Mouse (Mus musculus): ENCODE measurements at regions not wholly inside any gene's neighbourhood (a gene's known extent, or its start where the extent isn't known, plus 50 kb on each side); places are given as distances from the start of the nearest gene placed in this dataset.

DNA sequence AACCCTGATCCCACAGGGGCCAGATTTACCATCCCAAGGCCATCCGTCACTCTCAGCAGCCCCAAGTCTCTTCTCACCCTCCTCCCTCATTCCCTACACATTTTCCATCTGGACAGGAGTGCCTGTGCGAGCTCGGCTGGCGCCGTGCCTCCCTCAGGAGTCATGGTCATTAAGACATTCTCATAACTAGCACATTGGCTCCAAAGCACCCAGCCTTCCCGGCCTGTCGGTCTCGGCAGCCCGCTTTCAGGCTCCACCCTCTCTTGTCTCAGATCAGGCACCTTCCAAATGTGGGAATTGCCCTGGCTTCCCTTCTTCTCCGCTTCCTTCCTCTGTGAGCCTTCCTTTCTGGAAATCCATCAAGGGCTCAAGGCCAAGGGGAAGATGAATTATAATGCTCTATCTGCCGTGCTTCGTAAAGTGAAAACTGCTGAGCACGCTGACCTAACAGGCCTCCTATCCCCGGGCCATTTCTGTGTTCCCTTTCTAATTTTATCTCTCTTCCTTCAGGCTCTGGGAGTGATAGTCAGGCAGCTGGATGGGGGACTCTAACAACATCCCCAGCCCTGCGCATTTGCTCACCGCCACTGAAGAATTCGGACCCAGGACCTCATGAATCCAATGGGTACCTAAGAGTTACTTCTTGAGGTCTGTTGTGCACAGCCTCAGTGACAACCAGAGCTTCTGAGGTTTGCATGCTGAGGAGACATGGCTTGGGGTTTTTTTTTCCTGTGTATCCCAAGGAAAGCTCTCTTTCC lies 130.2 kb upstream of the Six2 start:
- Histone ChIP-seq H3K27ac (no peak overlapping the region), H3K27me3 (0 out of 2 replicates have a peak, but pooled peaks cover 7% of the 10 kb centered on the region), H3K4me2 (replicated peaks) (no peak overlapping the region), H3K9me3 (no peaks in the 10 kb centered on the region), H3K9ac (no peak overlapping the region), H3K4me1 (peaks cover 9% of the 10 kb centered on the region), H3K36me3 (peaks cover 3% of the 10 kb centered on the region; the same call in 1 of the 2 replicates), H3K4me3 (no peak overlapping the region)
- no peak for ATAC-seq (ENCODE audit: insufficient number of reproducible peaks, insufficient read depth, low FRiP score, low TSS enrichment)
- WGBS = 76% methylated on average over 17 of the region's 17 CpGs

DNA sequence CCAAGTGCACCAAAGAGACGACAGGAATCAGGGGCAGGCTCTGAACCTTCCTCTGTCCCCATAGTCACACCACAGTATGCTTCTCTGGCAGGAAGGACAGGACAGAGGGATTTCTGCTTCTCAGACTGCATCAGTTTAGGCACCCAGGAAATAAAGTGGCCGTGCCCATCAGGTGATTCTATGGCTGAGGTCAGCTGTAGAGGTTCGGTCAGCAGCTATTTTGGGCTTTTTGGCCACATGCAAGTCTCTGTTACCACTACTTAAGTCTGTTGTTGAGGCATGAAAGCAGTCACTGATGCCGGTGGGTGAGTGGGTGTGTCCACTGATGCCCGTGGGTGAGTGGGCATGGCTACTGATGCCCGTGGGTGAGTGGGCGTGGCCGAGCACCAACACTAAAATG lies 128.4 kb upstream of the Six2 start:
- Histone ChIP-seq H3K4me1 (0 out of 2 replicates have a peak, but pooled peaks cover 3% of the 10 kb centered on the region), H3K9ac (no peak overlapping the region), H3K27ac (no peak overlapping the region), H3K9me3 (no peaks in the 10 kb centered on the region), H3K27me3 (0 out of 2 replicates have a peak, but pooled peaks cover 4% of the 10 kb centered on the region), H3K4me2 (replicated peaks) (no peak overlapping the region), H3K36me3 (peaks cover 3% of the 10 kb centered on the region; the same call in 1 of the 2 replicates), H3K4me3 (no peak overlapping the region)
- 91% methylated on average over 8 of the region's 8 CpGs for WGBS
- ATAC-seq (ENCODE audit: insufficient number of reproducible peaks, insufficient read depth, low FRiP score, low TSS enrichment) = no peak

- Histone ChIP-seq H3K27me3 (0 out of 2 replicates have a peak, but pooled peaks cover 4% of the 10 kb centered on the region), H3K9ac (no peak overlapping the region), H3K27ac (no peak overlapping the region), H3K4me3 (no peak overlapping the region), H3K4me1 (0 out of 2 replicates have a peak, but pooled peaks cover 3% of the 10 kb centered on the region), H3K9me3 (no peaks in the 10 kb centered on the region), H3K4me2 (replicated peaks) (no peak overlapping the region), H3K36me3 (peaks cover 3% of the 10 kb centered on the region; the same call in 1 of the 2 replicates)
- 88% methylated on average over 8 of the region's 8 CpGs for WGBS
- no peak for ATAC-seq (ENCODE audit: insufficient number of reproducible peaks, insufficient read depth, low FRiP score, low TSS enrichment)
Observed at GRCm38 (mm10) chr17:85816056-85816455, 128.0 kb upstream of the Six2 start.

DNA sequence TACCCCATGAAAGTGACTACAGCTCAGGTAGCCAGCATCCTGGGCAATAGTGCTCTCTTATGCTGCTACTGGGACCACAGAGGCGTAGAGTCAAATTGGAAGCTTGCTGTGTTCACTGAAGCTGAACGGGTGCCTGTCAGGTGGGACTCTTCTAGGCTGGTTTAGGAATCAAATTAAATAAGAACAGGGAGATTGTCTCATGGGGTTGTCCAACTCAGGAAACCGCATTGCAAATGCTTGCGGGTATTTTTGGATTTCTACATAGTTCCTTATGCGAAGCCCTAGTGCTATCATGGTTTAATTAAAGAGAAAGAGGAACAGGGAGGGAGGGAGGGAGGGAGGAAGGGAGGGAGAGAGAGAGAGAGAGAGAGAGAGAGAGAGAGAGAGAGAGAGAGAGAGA lies 120.5 kb upstream of the Six2 start:
- peaks cover 23% of the 10 kb centered on the region for H3K4me1 ChIP-seq
- H3K27me3 ChIP-seq = peaks cover 2% of the 10 kb centered on the region; the same call in 1 of the 2 replicates
- H3K4me3 ChIP-seq = no peak overlapping the region
- H3K27ac ChIP-seq = no peak overlapping the region
- no peak for ATAC-seq (ENCODE audit: insufficient number of reproducible peaks, insufficient read depth, low FRiP score, low TSS enrichment)
- H3K36me3 ChIP-seq = no peaks in the 10 kb centered on the region
- no peak overlapping the region for H3K4me2 ChIP-seq (replicated peaks)
- H3K9me3 ChIP-seq = no peaks in the 10 kb centered on the region
- H3K9ac ChIP-seq = no peak overlapping the region
- WGBS = 43% methylated on average over 5 of the region's 5 CpGs

DNA sequence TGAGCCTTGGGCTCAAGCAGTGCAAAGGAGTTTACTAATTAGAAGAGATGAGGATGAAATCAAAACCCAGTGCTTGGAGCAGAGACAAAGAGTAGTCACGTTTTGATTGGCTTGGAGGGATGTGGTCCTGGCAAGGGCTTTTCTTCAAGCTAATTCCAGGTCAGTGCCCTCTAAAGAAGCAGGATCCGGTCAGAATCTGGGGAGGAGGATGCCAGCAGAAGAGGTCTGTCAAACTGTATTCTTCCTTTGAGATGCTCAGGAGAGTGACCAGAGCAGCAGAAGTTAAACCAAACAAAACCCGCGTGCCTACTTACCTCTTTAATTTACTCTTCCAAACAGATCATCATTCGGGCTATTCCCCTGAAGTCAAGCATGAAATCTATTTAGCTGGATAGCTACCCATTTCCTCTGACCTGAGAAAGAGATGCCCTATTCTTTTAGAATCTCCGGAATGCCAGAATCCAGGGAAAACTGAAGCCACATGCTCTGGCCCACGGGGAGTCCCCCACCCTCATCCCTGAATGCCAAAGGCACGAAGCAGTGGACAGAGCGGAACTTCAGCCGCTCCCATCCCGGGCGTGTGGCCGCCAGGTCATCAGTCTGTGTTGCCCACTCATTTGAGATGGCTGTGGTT lies 117.8 kb upstream of the Six2 start:
- 25% methylated on average over 13 of the region's 13 CpGs for WGBS
- peaks cover 9% of the 10 kb centered on the region; the same call in 1 of the 2 replicates for H3K27me3 ChIP-seq

GRCm38 (mm10) chr17:85804631-85805030 lies 116.6 kb upstream of the Six2 start:
- no peak overlapping the region for H3K4me2 ChIP-seq (replicated peaks)
- no peak for ATAC-seq (ENCODE audit: insufficient number of reproducible peaks, insufficient read depth, low FRiP score, low TSS enrichment)
- H3K9me3 ChIP-seq = no peaks in the 10 kb centered on the region
- H3K27me3 ChIP-seq = peaks cover 15% of the 10 kb centered on the region; the same call in 1 of the 2 replicates
- peaks cover 46% of the 10 kb centered on the region for H3K4me1 ChIP-seq
- no peak overlapping the region for H3K27ac ChIP-seq
- no peak overlapping the region for H3K4me3 ChIP-seq
- H3K36me3 ChIP-seq = no peaks in the 10 kb centered on the region
- WGBS = 43% methylated on average over 4 of the region's 4 CpGs
- no peak overlapping the region for H3K9ac ChIP-seq

More for the DNA sequence above, 117.8 kb upstream of the Six2 start:
- no peaks in the 10 kb centered on the region for H3K9me3 ChIP-seq
- no peak overlapping the region for H3K9ac ChIP-seq
- no peak for ATAC-seq (ENCODE audit: insufficient number of reproducible peaks, insufficient read depth, low FRiP score, low TSS enrichment)
- H3K4me1 ChIP-seq = peaks cover 34% of the 10 kb centered on the region
- H3K36me3 ChIP-seq = no peaks in the 10 kb centered on the region
- no peak overlapping the region for H3K4me3 ChIP-seq
- no peak overlapping the region for H3K4me2 ChIP-seq (replicated peaks)
- no peak overlapping the region for H3K27ac ChIP-seq

- Histone ChIP-seq H3K27me3 (peaks cover 18% of the 10 kb centered on the region; the same call in 1 of the 2 replicates), H3K9me3 (no peaks in the 10 kb centered on the region), H3K9ac (peak overlapping the region; percentile 90; the same call in 1 of the 2 replicates), H3K27ac (peak overlapping the region; percentile 92), H3K4me3 (no peak overlapping the region), H3K4me2 (replicated peaks) (peak overlapping the region; percentile 94; the same call in 1 of the 2 replicates), H3K4me1 (peaks cover 41% of the 10 kb centered on the region), H3K36me3 (no peaks in the 10 kb centered on the region)
- WGBS = 70% methylated on average over 8 of the region's 8 CpGs
- ATAC-seq (ENCODE audit: insufficient number of reproducible peaks, insufficient read depth, low FRiP score, low TSS enrichment) = no peak
Observed at GRCm38 (mm10) chr17:85801734-85802133, 113.7 kb upstream of the Six2 start.

GRCm38 (mm10) chr17:85801079-85801605 lies 113.1 kb upstream of the Six2 start:
- peak; percentile 42; the same call in 1 of the 2 replicates for ATAC-seq (ENCODE audit: insufficient number of reproducible peaks, insufficient read depth, low FRiP score, low TSS enrichment)
- Histone ChIP-seq H3K27me3 (peaks cover 18% of the 10 kb centered on the region; the same call in 1 of the 2 replicates), H3K36me3 (no peaks in the 10 kb centered on the region), H3K9me3 (no peaks in the 10 kb centered on the region), H3K4me2 (replicated peaks) (peak overlapping the region; percentile 94), H3K27ac (peak overlapping the region; percentile 92), H3K4me1 (peaks cover 38% of the 10 kb centered on the region), H3K4me3 (peak overlapping the region; percentile 54), H3K9ac (peak overlapping the region; percentile 90)
- 16% methylated on average over 14 of the region's 14 CpGs for WGBS

GRCm38 (mm10) chr17:85800357-85801078 lies 112.4 kb upstream of the Six2 start:
- peak; percentile 36; the same call in 1 of the 2 replicates for ATAC-seq (ENCODE audit: insufficient number of reproducible peaks, insufficient read depth, low FRiP score, low TSS enrichment)
- H3K27me3 ChIP-seq = peaks cover 18% of the 10 kb centered on the region; the same call in 1 of the 2 replicates
- H3K4me3 ChIP-seq = peak overlapping the region; percentile 54
- peak overlapping the region; percentile 92 for H3K27ac ChIP-seq
- H3K9ac ChIP-seq = peak overlapping the region; percentile 90
- H3K4me2 ChIP-seq (replicated peaks) = peak overlapping the region; percentile 94
- H3K36me3 ChIP-seq = no peaks in the 10 kb centered on the region
- H3K4me1 ChIP-seq = peaks cover 36% of the 10 kb centered on the region
- H3K9me3 ChIP-seq = no peaks in the 10 kb centered on the region
- 2% methylated on average over 44 of the region's 44 CpGs for WGBS

DNA sequence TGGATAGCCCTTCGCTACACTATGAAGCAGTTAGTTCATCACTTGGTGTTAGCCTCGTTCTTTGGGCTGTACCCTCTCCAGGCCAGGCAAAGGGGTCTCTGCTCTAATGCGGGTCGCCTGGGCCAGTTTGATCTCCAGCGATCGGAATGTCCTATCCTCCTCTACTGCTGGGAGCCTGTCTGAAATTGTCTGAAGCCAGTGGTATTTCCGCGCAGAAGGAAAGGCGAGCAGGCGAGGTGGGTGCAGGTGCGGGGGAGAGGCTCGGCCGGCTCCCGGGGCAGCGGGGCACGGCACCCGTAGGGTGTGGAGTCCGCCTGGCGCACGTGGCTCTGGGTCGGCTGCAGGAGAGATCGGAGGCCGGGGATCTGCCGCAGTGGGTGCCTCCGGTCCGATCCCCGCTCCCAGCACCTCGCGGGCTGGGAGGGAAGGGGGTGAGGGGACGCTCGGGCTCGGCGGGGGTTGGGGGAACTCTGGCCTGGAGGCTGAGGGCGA lies 111.8 kb upstream of the Six2 start:
- H3K36me3 ChIP-seq = no peaks in the 10 kb centered on the region
- ATAC-seq (ENCODE audit: insufficient number of reproducible peaks, insufficient read depth, low FRiP score, low TSS enrichment) = peak; percentile 37; the same call in 1 of the 2 replicates
- 0% methylated on average over 34 of the region's 34 CpGs for WGBS
- H3K27me3 ChIP-seq = peaks cover 18% of the 10 kb centered on the region; the same call in 1 of the 2 replicates
- H3K4me2 ChIP-seq (replicated peaks) = peak overlapping the region; percentile 94
- H3K9me3 ChIP-seq = no peaks in the 10 kb centered on the region
- peak overlapping the region; percentile 90 for H3K9ac ChIP-seq
- peak overlapping the region; percentile 92 for H3K27ac ChIP-seq
- peaks cover 38% of the 10 kb centered on the region for H3K4me1 ChIP-seq
- peak overlapping the region; percentile 54 for H3K4me3 ChIP-seq

Measured in embryonic facial prominence, embryonic 12.5 days (tissue).